Mouse (Mus musculus): Measurements from ENCODE around the gene Sh3bp5.

DNA sequence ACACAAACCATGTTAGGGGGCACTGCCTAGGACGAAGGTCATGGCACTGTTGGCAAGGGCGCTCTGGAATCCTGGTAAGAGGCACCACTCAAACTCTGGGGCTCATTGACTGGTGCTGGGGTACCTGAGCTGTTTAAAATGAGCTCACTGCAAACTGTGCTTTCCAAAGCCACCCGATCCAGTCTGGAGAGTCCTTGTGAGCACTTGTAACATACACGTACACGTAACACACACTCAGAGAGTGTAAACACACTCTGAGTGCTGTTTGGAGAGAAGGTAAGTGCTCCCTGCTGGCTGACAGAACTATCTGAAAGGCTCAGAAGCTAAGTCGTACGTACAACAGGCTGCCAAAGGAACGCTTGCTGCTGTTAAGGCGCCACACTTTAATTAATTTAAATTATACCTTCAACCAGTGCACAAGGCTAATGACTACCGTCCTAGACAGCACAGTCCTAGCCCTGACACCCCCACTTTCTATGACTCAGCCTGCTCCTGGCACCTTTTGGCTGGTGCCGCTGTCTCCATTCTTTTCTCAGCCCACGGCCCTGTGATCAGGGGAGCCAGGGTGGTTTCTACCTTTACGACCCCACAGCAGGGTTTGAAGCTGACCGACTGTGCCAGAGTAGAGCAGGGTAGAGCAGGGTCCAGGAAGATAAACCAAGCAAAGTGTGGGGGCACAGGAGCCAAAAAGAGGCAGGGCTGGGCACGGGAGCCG, 18.9 kb downstream of the Sh3bp5 start:
- no peak for TF ChIP-seq CTCF (IDR thresholded peaks at IDR 0.05 in 2 of 3, conservative IDR thresholded peaks at IDR 0.05 in 1 of 3; ENCODE audit: control insufficient read depth in 1 of 3, insufficient read depth in 1 of 3, low read depth in 2 of 3, low read length in 3 of 3, poor library complexity in 1 of 3, severe bottlenecking in 1 of 3)
- TF ChIP-seq MXI1 (IDR thresholded peaks at IDR 0.05; ENCODE audit: low read depth, low read length), result no peak
- TF ChIP-seq ZNF384 (IDR thresholded peaks at IDR 0.05; ENCODE audit: low read depth, low read length), result no peak
- no peak for TF ChIP-seq TBP (IDR thresholded peaks at IDR 0.05; ENCODE audit: low read depth, low read length)
- TF ChIP-seq TAL1 (IDR thresholded peaks at IDR 0.05; ENCODE audit: low read length), result no peak
- no peak for TF ChIP-seq CHD1 (IDR thresholded peaks at IDR 0.05; ENCODE audit: low read depth, low read length)
- no peak for TF ChIP-seq POLR2A (IDR thresholded peaks at IDR 0.05; ENCODE audit: control insufficient read depth in 1 of 2, insufficient read depth in 1 of 2, low read depth in 1 of 2, low read length in 2 of 2, poor library complexity in 1 of 2)
- TF ChIP-seq HCFC1 (IDR thresholded peaks at IDR 0.05; ENCODE audit: low read depth, low read length), result no peak

All from MEL (cell line).